Mouse (Mus musculus): Measurements from ENCODE around the gene Btbd9.

Gene Btbd9

GRCm38 (mm10) chr17:30245308-30245706 is 331.0 kb downstream of the Btbd9 start:
- DNase-seq (ENCODE audit: extremely low read depth, low read depth) = no peak

GRCm38 (mm10) chr17:30244651-30245307 is 331.5 kb downstream of the Btbd9 start:
- DNase-seq (ENCODE audit: extremely low read depth, low read depth) = no peak

DNA sequence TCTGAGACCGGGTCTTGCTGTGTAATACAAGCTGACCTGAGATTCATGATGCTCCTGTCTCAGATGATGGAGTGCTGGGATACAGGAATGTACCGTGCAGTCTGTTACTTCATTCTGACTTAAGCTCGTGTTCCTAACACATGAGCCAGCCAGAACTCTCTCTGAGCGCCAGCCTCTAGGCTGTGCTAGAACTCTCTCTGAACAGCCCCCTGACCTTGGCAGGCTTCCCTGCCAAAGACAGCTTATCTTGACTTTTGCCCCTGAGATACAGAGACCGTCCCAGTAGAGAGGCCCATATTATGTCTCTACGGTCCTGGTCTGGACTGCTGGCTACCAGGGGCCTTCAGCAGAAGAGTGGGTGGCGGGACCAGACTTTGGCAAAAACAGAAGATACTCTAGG is 332.7 kb downstream of the Btbd9 start:
- no peak for DNase-seq (ENCODE audit: extremely low read depth, low read depth)

DNA sequence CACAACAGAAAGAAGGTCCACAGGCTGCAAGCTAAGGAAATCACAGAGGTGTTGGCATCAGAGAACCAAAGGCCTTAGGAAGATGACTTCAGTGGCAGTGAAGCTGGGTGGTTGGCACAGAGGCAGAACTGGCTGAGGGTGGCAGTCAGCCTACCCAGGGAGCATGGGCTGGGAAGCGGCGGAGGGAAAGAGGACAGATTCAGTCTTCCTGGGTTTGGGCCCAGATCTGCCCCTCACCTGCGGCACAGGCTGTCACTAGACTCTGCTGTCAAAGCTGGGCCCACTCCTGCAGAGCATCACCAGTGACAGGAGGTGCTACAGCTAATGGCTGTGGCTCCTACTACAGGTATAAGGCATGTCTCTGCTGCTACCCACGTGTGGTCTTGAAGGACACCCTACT is 333.6 kb downstream of the Btbd9 start:
- no peak for DNase-seq (ENCODE audit: extremely low read depth, low read depth)

DNA sequence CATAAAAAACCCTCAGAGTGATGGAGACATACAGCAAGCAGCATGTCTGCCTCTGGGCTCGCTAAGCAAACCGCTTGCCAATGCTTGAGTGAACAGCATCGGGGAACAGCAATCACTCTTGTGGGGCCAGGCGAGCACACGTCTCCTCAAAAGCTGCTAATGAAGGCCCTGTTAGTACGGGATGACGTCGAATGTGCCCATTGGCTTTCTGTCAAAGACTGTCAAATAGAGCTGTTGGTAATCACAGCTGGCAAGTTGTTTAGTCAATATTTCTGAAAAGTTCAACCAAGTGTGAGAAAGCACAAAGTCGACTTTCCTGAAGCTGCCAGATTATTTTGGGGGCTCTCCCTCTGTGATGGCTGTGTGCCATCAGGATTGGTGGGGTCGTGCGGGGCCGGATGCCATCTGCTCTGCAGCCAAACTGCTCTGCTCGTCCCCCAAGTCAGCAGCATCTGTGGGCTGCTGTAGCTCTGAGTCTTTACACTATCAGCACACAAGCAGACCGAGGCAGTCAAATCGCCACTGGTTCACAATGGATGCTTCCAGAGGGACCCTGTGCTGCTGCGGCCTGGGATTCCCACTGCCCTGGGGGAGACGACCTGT is 334.5 kb downstream of the Btbd9 start:
- DNase-seq (ENCODE audit: extremely low read depth, low read depth) = no peak

GRCm38 (mm10) chr17:30241061-30241460 is 335.2 kb downstream of the Btbd9 start:
- DNase-seq (ENCODE audit: extremely low read depth, low read depth) = no peak

DNA sequence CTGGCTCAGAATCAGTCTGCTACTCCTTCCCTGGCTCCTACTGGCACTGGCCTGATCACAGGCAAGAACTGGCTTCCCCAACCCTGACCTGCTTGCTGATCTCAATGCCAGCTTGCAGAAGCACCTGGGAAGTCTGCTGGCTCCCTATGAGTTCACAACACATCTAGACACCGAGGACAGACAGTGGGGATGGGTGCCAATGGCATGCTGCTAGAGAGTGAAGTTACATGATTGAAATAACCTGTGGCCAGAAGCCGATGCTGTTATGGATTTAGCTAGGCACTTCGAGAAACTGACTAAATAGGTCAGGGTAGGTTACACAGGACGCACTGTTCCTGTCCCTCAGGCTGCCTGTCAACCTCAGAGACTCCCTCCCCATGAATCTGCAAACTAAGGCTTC is 335.6 kb downstream of the Btbd9 start:
- DNase-seq (ENCODE audit: extremely low read depth, low read depth) = no peak

GRCm38 (mm10) chr17:30239458-30239857 is 336.8 kb downstream of the Btbd9 start:
- no peak for DNase-seq (ENCODE audit: extremely low read depth, low read depth)

DNA sequence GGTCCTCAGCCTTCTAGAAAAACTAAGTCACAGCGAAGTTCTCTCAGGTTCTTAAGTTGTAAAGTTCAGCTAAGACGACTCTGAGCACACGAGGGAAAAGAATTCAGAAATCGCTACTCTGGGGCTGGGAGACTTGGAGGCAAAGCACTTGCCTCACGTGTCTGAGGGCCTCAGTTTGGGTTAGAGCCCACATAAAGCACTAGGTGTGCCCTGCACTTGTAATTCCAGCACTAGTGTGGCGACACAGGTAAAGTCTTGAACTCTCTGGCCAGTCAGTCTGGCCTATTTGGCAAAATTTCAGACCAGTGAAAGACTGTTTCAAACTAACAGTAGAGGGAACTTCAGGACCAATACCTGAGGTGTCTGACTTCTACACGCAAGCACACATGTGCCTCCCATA is 338.7 kb downstream of the Btbd9 start:
- no peak for DNase-seq (ENCODE audit: extremely low read depth, low read depth)

DNA sequence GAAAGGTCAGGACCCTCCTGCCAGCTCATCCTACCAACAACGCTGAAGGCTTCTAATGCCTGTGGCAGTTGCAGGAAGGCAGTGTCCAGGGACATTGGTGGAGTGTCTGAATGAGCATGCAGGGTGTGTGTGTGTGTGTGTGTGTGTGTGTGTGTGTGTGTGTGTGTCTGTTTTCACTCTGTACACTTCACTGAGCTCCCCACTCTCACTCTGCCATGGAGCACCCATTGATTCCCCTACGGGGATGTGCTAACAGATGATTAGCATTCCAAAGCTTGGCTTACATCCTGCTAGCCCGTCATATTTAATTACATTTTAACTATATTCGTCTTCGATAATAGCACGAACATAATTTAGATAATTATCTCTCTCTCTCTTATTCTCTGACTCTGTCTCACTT is 339.7 kb downstream of the Btbd9 start:
- DNase-seq (ENCODE audit: extremely low read depth, low read depth) = no peak

- no peak for DNase-seq (ENCODE audit: extremely low read depth, low read depth)
Observed at GRCm38 (mm10) chr17:30235380-30235779, 340.9 kb downstream of the Btbd9 start.

- no peak for DNase-seq (ENCODE audit: extremely low read depth, low read depth)
Observed at GRCm38 (mm10) chr17:30232698-30233097, 343.6 kb downstream of the Btbd9 start.

DNA sequence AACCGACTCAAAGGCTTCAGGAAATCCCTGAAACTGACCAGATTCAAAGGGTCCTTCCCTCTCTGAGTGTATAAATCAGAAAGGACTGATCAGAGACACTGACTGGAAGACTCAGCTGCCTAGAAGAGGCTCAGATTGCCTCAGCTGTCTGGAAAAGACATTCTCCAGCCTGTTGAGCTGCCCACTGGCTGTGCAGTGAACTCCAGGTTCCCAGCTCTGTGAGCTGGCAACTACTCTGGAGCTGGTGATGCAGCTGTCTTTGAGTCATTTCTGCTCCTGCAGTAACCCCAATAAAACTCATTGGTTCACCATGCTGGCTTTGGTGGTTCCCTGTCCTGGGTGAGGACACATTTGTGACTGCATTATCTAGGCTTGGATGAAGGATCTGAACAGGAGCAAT is 344.8 kb downstream of the Btbd9 start:
- DNase-seq (ENCODE audit: extremely low read depth, low read depth) = no peak

GRCm38 (mm10) chr17:30230428-30230827 is 345.9 kb downstream of the Btbd9 start:
- no peak for DNase-seq (ENCODE audit: extremely low read depth, low read depth)

DNA sequence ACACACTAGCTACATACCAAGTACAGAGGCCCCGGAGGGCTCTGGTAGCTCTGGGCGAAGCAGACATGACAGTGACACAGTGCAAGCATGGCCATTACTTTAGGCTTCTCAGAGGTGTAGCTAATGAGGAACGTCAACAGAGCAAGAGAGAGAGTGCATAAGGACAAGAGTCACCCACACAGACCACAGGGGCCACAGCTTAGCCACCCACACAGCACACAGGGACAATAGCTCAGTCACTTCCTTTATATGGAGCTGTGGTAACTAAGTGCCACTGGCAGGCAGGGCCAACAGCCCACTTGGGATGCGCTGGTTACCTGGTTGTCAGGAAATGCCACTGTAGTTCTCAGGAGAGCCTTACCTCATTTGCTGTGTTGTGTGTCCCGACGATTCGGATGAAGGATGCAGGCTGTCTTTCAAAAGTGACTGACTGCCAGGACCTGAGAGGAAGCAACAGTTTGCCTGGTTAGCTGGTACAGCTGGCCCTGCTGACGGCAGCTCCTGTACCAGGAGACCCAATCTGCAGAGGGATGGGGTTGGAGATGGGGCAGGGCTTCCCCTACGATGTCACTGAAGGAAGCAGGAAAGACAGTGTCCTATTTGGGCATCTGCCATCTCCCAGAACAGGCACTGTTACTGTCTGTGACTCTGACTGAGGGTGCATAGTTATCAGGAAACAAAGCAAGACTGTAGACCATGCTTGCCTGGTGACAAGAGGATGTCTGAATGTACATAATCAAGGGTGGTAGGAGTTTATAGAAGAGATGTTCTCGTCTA is 347.7 kb downstream of the Btbd9 start:
- no peak for DNase-seq (ENCODE audit: extremely low read depth, low read depth)

DNA sequence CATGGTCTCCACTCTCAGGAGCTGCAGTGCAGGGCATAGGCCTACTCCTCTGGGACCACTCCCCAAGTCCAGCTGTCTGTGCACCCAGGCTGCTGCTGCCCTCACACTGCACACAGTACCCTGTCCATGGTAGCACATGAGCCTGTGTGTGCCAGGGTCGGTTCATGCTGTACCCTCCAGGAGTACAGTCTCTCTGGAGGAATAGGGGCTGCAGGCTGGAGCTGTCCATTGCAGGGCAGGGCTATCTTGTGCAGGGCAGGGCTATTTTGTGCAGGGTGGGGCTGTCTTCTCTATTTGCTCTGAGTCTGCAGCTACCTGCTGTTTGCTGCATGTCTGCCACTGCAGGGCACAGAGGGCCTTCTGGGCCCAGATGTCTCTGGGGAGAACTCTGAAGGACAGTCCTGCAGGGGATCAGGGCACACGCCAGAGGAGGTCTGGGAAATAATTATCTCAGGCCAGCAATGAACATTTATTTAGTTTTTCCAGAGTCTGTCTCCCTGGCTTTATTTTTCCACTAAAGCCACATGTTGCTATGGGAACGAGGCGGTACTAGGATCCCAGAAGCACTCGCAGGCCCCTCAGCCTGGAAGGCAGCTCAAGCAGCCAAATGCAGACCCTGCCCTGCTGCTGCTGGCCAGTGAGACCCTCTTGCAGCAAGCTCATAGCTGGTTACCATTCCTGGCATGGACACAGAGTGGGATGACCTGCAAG is 351.1 kb downstream of the Btbd9 start:
- DNase-seq (ENCODE audit: extremely low read depth, low read depth) = no peak

GRCm38 (mm10) chr17:30222837-30223236 is 353.5 kb downstream of the Btbd9 start:
- DNase-seq (ENCODE audit: extremely low read depth, low read depth) = no peak

DNA sequence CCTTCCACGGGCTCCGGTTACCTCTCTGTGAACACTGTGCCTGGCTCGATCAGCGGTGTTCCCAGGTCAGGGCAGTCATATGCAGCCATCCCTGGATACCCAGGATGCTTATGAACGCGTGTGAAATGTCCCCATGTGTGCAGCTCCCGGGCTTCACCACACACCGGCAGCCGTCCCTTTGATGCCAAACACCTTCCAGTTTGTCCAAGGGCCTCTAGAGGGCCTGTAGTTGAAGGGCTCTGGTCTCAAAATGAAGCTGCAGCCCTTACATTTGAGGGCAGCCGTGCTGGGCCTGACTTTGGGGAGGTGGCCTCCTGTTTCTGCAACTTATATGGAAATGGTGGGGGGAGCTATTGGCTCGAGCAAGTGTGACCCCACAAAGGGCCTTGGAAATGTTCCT is 353.9 kb downstream of the Btbd9 start:
- no peak for DNase-seq (ENCODE audit: extremely low read depth, low read depth)

- no peak for DNase-seq (ENCODE audit: extremely low read depth, low read depth)
Observed at GRCm38 (mm10) chr17:30221677-30222076, 354.6 kb downstream of the Btbd9 start.

GRCm38 (mm10) chr17:30215741-30216140 is 360.5 kb downstream of the Btbd9 start:
- DNase-seq (ENCODE audit: extremely low read depth, low read depth) = no peak

DNA sequence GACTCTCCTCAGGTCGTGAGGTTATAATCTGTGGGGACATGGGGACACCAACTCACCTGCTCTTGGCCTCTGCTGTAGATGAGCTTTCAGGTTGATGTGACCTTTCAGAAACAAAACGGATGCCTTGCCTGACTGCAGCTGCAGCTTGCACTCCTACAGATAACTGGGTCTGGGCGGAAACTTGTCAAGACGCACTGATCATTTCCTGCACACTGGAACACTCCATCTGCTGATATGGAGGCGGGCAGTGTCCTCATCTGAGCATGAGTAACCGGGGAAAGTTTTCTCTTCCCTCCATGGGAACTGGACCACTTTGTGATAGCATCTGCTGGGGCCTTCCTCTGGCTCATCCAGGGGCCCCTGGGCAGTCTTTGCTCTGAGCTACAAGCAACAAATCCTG is 361.9 kb downstream of the Btbd9 start:
- DNase-seq (ENCODE audit: extremely low read depth, low read depth) = peak; percentile 21

- DNase-seq (ENCODE audit: extremely low read depth, low read depth) = peak; percentile 10
Observed at GRCm38 (mm10) chr17:30213371-30213770, 362.9 kb downstream of the Btbd9 start.

Measured in MEL-GATA-1-ER (cell line).